Mouse (Mus musculus) E14TG2a.4 (cell line): ENCODE data around the gene Ppm1h.

ENCODE experiments used
- CTCF ChIP-seq: conservative IDR thresholded peaks from 2 replicates; pipeline ENCODE4 v1.5.1; 2014; ENCODE audit warnings: low read length
- POU5F1 ChIP-seq: IDR thresholded peaks from 2 replicates; pipeline ENCODE4 v1.6.1; 2014; ENCODE audit warnings: low read length, borderline replicate concordance

DNA sequence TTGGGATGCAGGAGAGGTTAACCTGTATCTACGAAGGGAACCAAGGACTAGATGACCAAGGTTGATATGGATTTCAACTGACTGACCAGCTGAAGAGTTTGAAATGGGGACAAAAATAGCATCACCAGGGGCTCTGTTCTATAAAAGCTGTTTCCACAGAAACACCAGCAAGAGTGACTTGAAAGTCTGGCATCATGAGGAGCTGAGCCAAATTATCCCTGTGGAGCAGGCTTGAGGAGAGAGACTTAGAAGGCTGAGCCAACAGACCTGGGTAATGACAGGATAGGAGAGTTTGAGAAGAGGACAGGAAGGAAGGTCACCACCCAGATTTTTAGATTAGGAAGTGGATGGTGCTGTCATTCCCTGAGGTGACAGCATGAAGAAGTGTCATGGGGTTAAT, 12.9 kb upstream of the Ppm1h start:
- TF ChIP-seq CTCF = no peak
- no peak for TF ChIP-seq POU5F1
